Mouse (Mus musculus) lung, adult 18-20 months (tissue): Measurements from ENCODE around the gene Gm20388.

Source experiments
- DNase-seq, 2 experiments: peaks; one replicate each; pipeline ENCODE4 v3.0.0; 2022; ENCODE audit warnings: mixed read lengths in 2 of 2

Gene Gm20388

GRCm38 (mm10) chr8:123750171-123750693 lies 3839.6 kb downstream of the Gm20388 start:
- DNase-seq, result peak in 1 of 2 experiments; percentile 47

GRCm38 (mm10) chr8:123752773-123753468 lies 3842.3 kb downstream of the Gm20388 start:
- no peak for DNase-seq

GRCm38 (mm10) chr8:123753604-123754375 lies 3843.1 kb downstream of the Gm20388 start:
- DNase-seq, result no peak

GRCm38 (mm10) chr8:123754538-123755431 lies 3844.1 kb downstream of the Gm20388 start:
- DNase-seq, result no peak

- DNase-seq, result no peak
Measured at GRCm38 (mm10) chr8:123756901-123757300, 3846.3 kb downstream of the Gm20388 start.

- no peak for DNase-seq
Measured at GRCm38 (mm10) chr8:123758935-123759334, 3848.3 kb downstream of the Gm20388 start.

- DNase-seq, result no peak
Measured at GRCm38 (mm10) chr8:123759933-123760332, 3849.3 kb downstream of the Gm20388 start.

- no peak for DNase-seq
Measured at GRCm38 (mm10) chr8:123760579-123760978, 3849.9 kb downstream of the Gm20388 start.

- peak; percentile 46 to 56 for DNase-seq
Measured at GRCm38 (mm10) chr8:123761266-123761882, 3850.7 kb downstream of the Gm20388 start.

GRCm38 (mm10) chr8:123761883-123762270 lies 3851.2 kb downstream of the Gm20388 start:
- no peak for DNase-seq

- DNase-seq, result peak in 1 of 2 experiments; percentile 41
Measured at GRCm38 (mm10) chr8:123763355-123763754, 3852.7 kb downstream of the Gm20388 start.

GRCm38 (mm10) chr8:123764671-123765070 lies 3854.0 kb downstream of the Gm20388 start:
- no peak for DNase-seq

GRCm38 (mm10) chr8:123766516-123766915 lies 3855.9 kb downstream of the Gm20388 start:
- no peak for DNase-seq

- no peak for DNase-seq
Measured at GRCm38 (mm10) chr8:123767874-123768273, 3857.2 kb downstream of the Gm20388 start.

GRCm38 (mm10) chr8:123768492-123769356 lies 3858.1 kb downstream of the Gm20388 start:
- DNase-seq, result peak; percentile 51 to 55

GRCm38 (mm10) chr8:123773468-123773867 lies 3862.8 kb downstream of the Gm20388 start:
- DNase-seq, result no peak

- DNase-seq, result no peak
Measured at GRCm38 (mm10) chr8:123774491-123774890, 3863.8 kb downstream of the Gm20388 start.

GRCm38 (mm10) chr8:123777319-123777718 lies 3866.7 kb downstream of the Gm20388 start:
- peak; percentile 27 to 60 for DNase-seq

GRCm38 (mm10) chr8:123780471-123780870 lies 3869.8 kb downstream of the Gm20388 start:
- DNase-seq, result no peak

GRCm38 (mm10) chr8:123781256-123781655 lies 3870.6 kb downstream of the Gm20388 start:
- DNase-seq, result no peak
